Mouse (Mus musculus) right cerebral cortex, postnatal 14 days (tissue): ENCODE results near the gene Ceacam18.
"Not testable (repeated sequence)": the region's sequence is repeated elsewhere in the genome, so short reads cannot be mapped to it uniquely, and the experiment has no call there.

Experiments used
- DNase-seq: peaks from one replicate; pipeline ENCODE4 v3.0.0; 2022

The Ceacam18 gene

GRCm38 (mm10) chr7:43671064-43671808 is 36.7 kb downstream of the Ceacam18 start:
- DNase-seq, result no peak

DNA sequence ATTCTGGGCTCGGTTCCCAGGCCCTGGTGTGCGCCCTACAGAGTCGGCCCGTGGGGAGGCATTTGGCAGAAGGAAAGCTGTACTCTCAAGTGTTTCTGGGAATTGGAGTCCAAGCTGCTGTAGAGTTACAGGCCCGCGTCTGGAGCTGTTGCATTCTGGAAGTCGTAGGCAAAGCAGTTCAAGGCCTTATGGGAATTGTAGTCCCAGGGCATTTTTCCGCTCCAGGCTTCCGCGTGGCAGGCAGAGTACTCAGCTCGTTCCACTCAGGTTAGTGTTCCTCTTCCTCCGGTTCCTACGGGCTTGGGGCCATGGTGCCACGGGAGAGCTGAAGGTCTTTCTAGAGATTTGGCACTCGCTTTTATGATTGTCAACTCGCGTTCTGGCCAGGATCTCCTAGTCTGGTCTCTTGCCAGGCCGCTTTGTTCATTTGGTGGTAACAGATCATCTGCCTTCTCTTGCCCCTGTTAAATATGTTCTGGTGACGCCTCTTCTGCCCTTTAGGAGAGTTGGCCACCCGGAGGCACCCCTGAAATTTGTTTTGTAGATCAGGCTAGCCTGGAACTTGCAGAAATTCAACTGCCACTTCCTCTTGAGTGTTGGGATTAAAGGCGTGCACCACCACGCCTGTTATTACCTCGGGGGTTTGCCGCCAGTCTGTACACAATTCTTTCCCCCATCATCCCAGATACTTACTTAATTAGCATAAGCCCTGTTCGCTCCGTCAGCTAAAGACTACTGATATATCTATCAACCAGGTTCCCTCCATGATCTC is 37.5 kb downstream of the Ceacam18 start, which contains the start of gene Ctu1:
Ctu1 (plus strand) TSS at position 208 of the 772 bp plus-strand sequence.
- DNase-seq, result peak; percentile 84

- no peak for DNase-seq
Observed at GRCm38 (mm10) chr7:43672581-43673260, 38.2 kb downstream of the Ceacam18 start.

GRCm38 (mm10) chr7:43675091-43675490 is 40.6 kb downstream of the Ceacam18 start:
- DNase-seq, result no peak

GRCm38 (mm10) chr7:43678517-43678916 is 44.0 kb downstream of the Ceacam18 start:
- peak; percentile 43 for DNase-seq

GRCm38 (mm10) chr7:43680960-43681359 is 46.5 kb downstream of the Ceacam18 start:
- DNase-seq, result peak; percentile 73

DNA sequence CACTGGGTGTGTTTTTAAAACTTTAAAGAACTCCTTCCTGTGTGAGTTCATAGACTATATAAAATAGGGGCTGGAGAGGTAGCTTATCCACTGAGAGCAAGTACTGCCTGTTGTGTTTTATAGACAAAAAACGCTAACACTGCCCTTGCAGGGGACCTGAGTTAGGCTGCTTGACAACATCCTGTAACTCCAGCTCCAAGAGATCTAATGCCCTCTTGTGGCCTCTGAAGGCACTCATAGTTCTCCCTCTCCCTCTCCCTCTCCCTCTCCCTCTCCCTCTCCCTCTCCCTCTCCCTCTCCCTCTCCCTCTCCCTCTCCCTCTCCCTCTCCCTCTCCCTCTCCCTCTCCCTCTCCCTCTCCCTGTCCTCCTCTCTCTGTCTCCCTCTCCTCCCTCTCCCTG is 48.0 kb downstream of the Ceacam18 start:
- not testable (repeated sequence) for DNase-seq

- DNase-seq, result no peak
Observed at GRCm38 (mm10) chr7:43685088-43685487, 50.6 kb downstream of the Ceacam18 start.

GRCm38 (mm10) chr7:43690118-43690517 is 55.6 kb downstream of the Ceacam18 start, which contains the start of gene Klk14:
Gene Klk14, plus strand, starts transcription at chr7:43690418.
- no peak for DNase-seq
